Mouse (Mus musculus): Measurements from ENCODE around the gene Cenpf. TPM values are rescaled to one million over a fixed set of nuclear protein-coding genes. Genes with fewer than 3 reads are reported as not detected.

Gene Cenpf
- polyA plus RNA-seq, 1 experiment from 2014 or later: 106 TPM

DNA sequence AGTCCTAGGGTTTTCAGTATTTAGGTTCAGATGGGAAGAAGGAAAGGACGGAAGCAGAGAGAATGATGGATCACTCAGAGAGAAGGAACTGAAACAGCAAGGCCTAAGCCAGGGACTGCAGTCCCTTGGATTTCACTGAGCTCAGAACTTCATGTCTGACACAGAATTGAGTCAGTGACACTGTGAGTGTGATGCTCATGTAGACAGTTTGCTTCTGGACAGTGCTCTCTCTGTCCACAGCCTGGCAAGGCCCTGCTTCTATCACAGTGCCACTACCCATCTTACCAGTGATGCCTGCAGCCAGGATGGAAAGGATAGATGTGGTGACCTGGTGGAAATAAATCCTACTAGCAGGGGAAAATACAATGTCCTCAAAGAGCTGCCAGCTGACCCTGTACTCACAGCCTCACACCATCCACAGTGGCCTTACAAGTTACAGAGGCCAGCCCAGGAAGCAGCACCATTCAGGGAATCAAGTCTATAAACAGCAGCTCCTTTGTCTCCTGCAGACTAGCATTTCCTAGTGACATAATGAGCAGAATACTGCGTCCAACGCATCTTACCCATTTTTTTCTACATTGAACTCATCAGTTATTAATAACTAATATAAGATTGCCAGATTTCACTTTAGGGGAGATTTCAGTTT is 43.1 kb downstream of the Cenpf start:
- no peak for ATAC-seq (replicated peaks; ENCODE audit: insufficient number of reproducible peaks, low FRiP score, low TSS enrichment, low read depth)
- Histone ChIP-seq H3K27me3 (ENCODE audit: control insufficient read depth, insufficient read depth, low read length) (no peaks in the 10 kb centered on the region), H3K36me3 (replicated peaks; ENCODE audit: control insufficient read depth, insufficient read depth, low read depth, low read length) (peaks cover 5% of the 10 kb centered on the region)

GRCm38 (mm10) chr1:189639581-189639980 is 48.3 kb downstream of the Cenpf start:
- Histone ChIP-seq H3K36me3 (replicated peaks; ENCODE audit: control insufficient read depth, insufficient read depth, low read depth, low read length) (no peaks in the 10 kb centered on the region; the same call in none of the 2 replicates), H3K9ac (replicated peaks; ENCODE audit: low read length) (no peak overlapping the region), H3K27me3 (ENCODE audit: control insufficient read depth, insufficient read depth, low read length) (no peaks in the 10 kb centered on the region), H3K4me3 (ENCODE audit: low read depth, low read length) (no peak overlapping the region), H3K4me2 (ENCODE audit: low read depth, low read length) (no peak overlapping the region), H3K9me3 (replicated peaks; ENCODE audit: control insufficient read depth, low read length) (no peaks in the 10 kb centered on the region), H3K27ac (replicated peaks; ENCODE audit: low read depth, low read length) (no peak overlapping the region), H3K4me1 (ENCODE audit: control insufficient read depth, insufficient read depth, low read length) (no peaks in the 10 kb centered on the region)
- ATAC-seq (replicated peaks; ENCODE audit: insufficient number of reproducible peaks, low FRiP score, low TSS enrichment, low read depth): no peak; the same call in 1 of the 2 replicates
- DNase-seq (ENCODE audit: low spot score): no peak
- WGBS: 80% methylated on average over 6 of the region's 6 CpGs

More for the DNA sequence above, 43.1 kb downstream of the Cenpf start:
- H3K4me3 ChIP-seq (ENCODE audit: low read depth, low read length): no peak overlapping the region
- DNase-seq (ENCODE audit: low spot score): no peak
- no peak overlapping the region for H3K27ac ChIP-seq (replicated peaks; ENCODE audit: low read depth, low read length)
- H3K9me3 ChIP-seq (replicated peaks; ENCODE audit: control insufficient read depth, low read length): no peaks in the 10 kb centered on the region
- 76% methylated on average over 3 of the region's 3 CpGs for WGBS
- H3K4me2 ChIP-seq (ENCODE audit: low read depth, low read length): no peak overlapping the region
- H3K9ac ChIP-seq (replicated peaks; ENCODE audit: low read length): no peak overlapping the region
- H3K4me1 ChIP-seq (ENCODE audit: control insufficient read depth, insufficient read depth, low read length): no peaks in the 10 kb centered on the region

GRCm38 (mm10) chr1:189633791-189634190 is 54.1 kb downstream of the Cenpf start:
- Histone ChIP-seq H3K4me1 (ENCODE audit: control insufficient read depth, insufficient read depth, low read length) (no peaks in the 10 kb centered on the region), H3K9me3 (replicated peaks; ENCODE audit: control insufficient read depth, low read length) (no peaks in the 10 kb centered on the region), H3K4me3 (ENCODE audit: low read depth, low read length) (no peak overlapping the region), H3K36me3 (replicated peaks; ENCODE audit: control insufficient read depth, insufficient read depth, low read depth, low read length) (no peaks in the 10 kb centered on the region), H3K27me3 (ENCODE audit: control insufficient read depth, insufficient read depth, low read length) (no peaks in the 10 kb centered on the region), H3K27ac (replicated peaks; ENCODE audit: low read depth, low read length) (no peak overlapping the region), H3K4me2 (ENCODE audit: low read depth, low read length) (no peak overlapping the region), H3K9ac (replicated peaks; ENCODE audit: low read length) (no peak overlapping the region)
- ATAC-seq (replicated peaks; ENCODE audit: insufficient number of reproducible peaks, low FRiP score, low TSS enrichment, low read depth) (no peak), DNase-seq (ENCODE audit: low spot score) (no peak)
- 87% methylated on average over 5 of the region's 5 CpGs for WGBS

GRCm38 (mm10) chr1:189631906-189632675 is 55.8 kb downstream of the Cenpf start:
- H3K4me1 ChIP-seq (ENCODE audit: control insufficient read depth, insufficient read depth, low read length): no peaks in the 10 kb centered on the region
- no peak overlapping the region for H3K4me3 ChIP-seq (ENCODE audit: low read depth, low read length)
- DNase-seq (ENCODE audit: low spot score) (no peak), ATAC-seq (replicated peaks; ENCODE audit: insufficient number of reproducible peaks, low FRiP score, low TSS enrichment, low read depth) (no peak)
- H3K4me2 ChIP-seq (ENCODE audit: low read depth, low read length): no peak overlapping the region
- H3K9ac ChIP-seq (replicated peaks; ENCODE audit: low read length): no peak overlapping the region
- no peaks in the 10 kb centered on the region for H3K36me3 ChIP-seq (replicated peaks; ENCODE audit: control insufficient read depth, insufficient read depth, low read depth, low read length)
- WGBS: 77% methylated on average over 13 of the region's 13 CpGs
- no peaks in the 10 kb centered on the region for H3K9me3 ChIP-seq (replicated peaks; ENCODE audit: control insufficient read depth, low read length)
- H3K27ac ChIP-seq (replicated peaks; ENCODE audit: low read depth, low read length): no peak overlapping the region
- H3K27me3 ChIP-seq (ENCODE audit: control insufficient read depth, insufficient read depth, low read length): no peaks in the 10 kb centered on the region

GRCm38 (mm10) chr1:189630026-189630425 is 57.9 kb downstream of the Cenpf start:
- WGBS: 84% methylated on average over 6 of the region's 6 CpGs
- Histone ChIP-seq H3K27ac (replicated peaks; ENCODE audit: low read depth, low read length) (no peak overlapping the region), H3K27me3 (ENCODE audit: control insufficient read depth, insufficient read depth, low read length) (no peaks in the 10 kb centered on the region), H3K4me1 (ENCODE audit: control insufficient read depth, insufficient read depth, low read length) (no peaks in the 10 kb centered on the region), H3K4me2 (ENCODE audit: low read depth, low read length) (no peak overlapping the region), H3K36me3 (replicated peaks; ENCODE audit: control insufficient read depth, insufficient read depth, low read depth, low read length) (no peaks in the 10 kb centered on the region), H3K9me3 (replicated peaks; ENCODE audit: control insufficient read depth, low read length) (no peaks in the 10 kb centered on the region), H3K9ac (replicated peaks; ENCODE audit: low read length) (no peak overlapping the region), H3K4me3 (ENCODE audit: low read depth, low read length) (no peak overlapping the region)
- ATAC-seq (replicated peaks; ENCODE audit: insufficient number of reproducible peaks, low FRiP score, low TSS enrichment, low read depth): no peak
- DNase-seq (ENCODE audit: low spot score): no peak

DNA sequence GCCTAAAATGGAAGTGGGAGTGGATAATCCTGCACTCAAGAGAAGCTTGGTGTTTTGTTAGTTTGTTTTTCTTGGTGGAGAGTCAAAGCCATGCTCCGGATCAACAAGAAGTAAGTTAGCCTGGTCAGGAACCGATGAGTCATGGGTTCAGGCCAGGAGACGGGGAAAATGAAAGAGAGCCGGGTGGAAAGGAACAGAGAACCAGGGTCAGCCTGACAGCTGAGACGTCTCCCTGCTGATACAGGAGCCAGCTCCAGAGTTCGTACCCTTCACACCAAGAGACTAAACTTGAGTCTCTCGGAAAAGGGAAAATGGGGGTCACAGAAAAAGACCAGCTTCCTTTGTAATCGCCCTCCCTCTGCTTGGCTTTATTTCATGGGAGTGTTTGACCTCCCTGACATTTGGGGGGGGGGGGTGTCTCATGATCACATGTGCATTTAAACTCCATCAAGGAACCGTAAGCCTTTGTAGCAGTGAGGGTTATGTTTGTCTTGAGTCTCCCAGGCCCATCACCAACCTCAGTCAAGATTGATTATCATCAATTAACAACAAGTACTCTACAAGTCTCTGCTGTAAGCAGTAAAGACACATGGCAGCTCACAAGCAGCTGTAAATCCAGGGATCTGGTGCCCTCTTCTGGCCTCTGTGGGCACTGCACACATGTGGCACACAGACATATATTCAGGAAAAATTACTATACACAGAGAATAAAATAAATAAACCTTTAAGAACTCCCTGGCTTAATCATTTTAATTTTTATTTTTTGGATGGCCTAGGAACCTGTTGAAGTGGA is 59.7 kb downstream of the Cenpf start:
- H3K4me1 ChIP-seq (ENCODE audit: control insufficient read depth, insufficient read depth, low read length): no peaks in the 10 kb centered on the region
- H3K36me3 ChIP-seq (replicated peaks; ENCODE audit: control insufficient read depth, insufficient read depth, low read depth, low read length): no peaks in the 10 kb centered on the region
- DNase-seq (ENCODE audit: low spot score): peak; percentile 87
- no peaks in the 10 kb centered on the region; the same call in 1 of the 2 replicates for H3K9me3 ChIP-seq (replicated peaks; ENCODE audit: control insufficient read depth, low read length)
- H3K4me3 ChIP-seq (ENCODE audit: low read depth, low read length): no peak overlapping the region
- H3K27ac ChIP-seq (replicated peaks; ENCODE audit: low read depth, low read length): no peak overlapping the region
- no peaks in the 10 kb centered on the region for H3K27me3 ChIP-seq (ENCODE audit: control insufficient read depth, insufficient read depth, low read length)
- no peak overlapping the region for H3K9ac ChIP-seq (replicated peaks; ENCODE audit: low read length)
- ATAC-seq (replicated peaks; ENCODE audit: insufficient number of reproducible peaks, low FRiP score, low TSS enrichment, low read depth): no peak; the same call in 1 of the 2 replicates
- 49% methylated on average over 9 of the region's 9 CpGs for WGBS
- no peak overlapping the region for H3K4me2 ChIP-seq (ENCODE audit: low read depth, low read length)

DNA sequence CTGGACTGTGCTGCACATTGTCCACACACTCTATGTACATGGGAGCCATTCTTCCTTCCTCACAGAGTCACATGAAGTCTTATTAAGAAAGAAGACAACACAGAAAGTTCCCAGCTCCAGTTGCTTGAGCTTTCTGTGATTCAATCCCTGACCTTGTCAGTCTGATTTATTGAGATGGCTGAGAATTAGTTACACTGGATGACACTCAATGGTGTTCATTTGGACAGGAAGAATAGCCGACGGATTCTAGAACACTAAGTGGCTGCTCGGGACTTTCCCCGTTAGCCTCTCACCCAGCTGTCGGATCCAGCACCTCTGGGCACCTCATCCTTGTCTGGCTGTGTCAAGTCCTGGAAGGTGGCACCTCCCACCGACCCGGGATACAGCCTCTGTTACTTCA is 63.1 kb downstream of the Cenpf start:
- Histone ChIP-seq H3K27me3 (ENCODE audit: control insufficient read depth, insufficient read depth, low read length) (no peaks in the 10 kb centered on the region), H3K4me1 (ENCODE audit: control insufficient read depth, insufficient read depth, low read length) (no peaks in the 10 kb centered on the region), H3K9ac (replicated peaks; ENCODE audit: low read length) (no peak overlapping the region), H3K9me3 (replicated peaks; ENCODE audit: control insufficient read depth, low read length) (no peaks in the 10 kb centered on the region; the same call in 1 of the 2 replicates), H3K4me3 (ENCODE audit: low read depth, low read length) (no peak overlapping the region), H3K27ac (replicated peaks; ENCODE audit: low read depth, low read length) (no peak overlapping the region), H3K4me2 (ENCODE audit: low read depth, low read length) (no peak overlapping the region), H3K36me3 (replicated peaks; ENCODE audit: control insufficient read depth, insufficient read depth, low read depth, low read length) (no peaks in the 10 kb centered on the region)
- ATAC-seq (replicated peaks; ENCODE audit: insufficient number of reproducible peaks, low FRiP score, low TSS enrichment, low read depth): no peak
- DNase-seq (ENCODE audit: low spot score): no peak
- 93% methylated on average over 7 of the region's 7 CpGs for WGBS
